Mouse (Mus musculus) cerebellum, postnatal 14 days (tissue): ENCODE measurements around the gene Bzw2.
A peak's percentile ranks its signal among the peaks of the same experiment; 100 is the strongest.

Source experiments
- DNase-seq, 2 experiments: peaks; one replicate each; pipeline ENCODE4 v3.0.0; 2021; ENCODE audit warnings: mixed read lengths in 2 of 2

Gene Bzw2

GRCm38 (mm10) chr12:36134111-36134510 lies 23.8 kb downstream of the Bzw2 start:
- DNase-seq, result no peak

GRCm38 (mm10) chr12:36133547-36133946 lies 24.3 kb downstream of the Bzw2 start:
- no peak for DNase-seq

- DNase-seq, result no peak
Measured at GRCm38 (mm10) chr12:36132668-36133067, 25.2 kb downstream of the Bzw2 start.

GRCm38 (mm10) chr12:36132254-36132653 lies 25.6 kb downstream of the Bzw2 start:
- DNase-seq, result no peak

GRCm38 (mm10) chr12:36129826-36130225 lies 28.1 kb downstream of the Bzw2 start:
- peak; percentile 15 to 57 for DNase-seq

- DNase-seq, result no peak
Measured at GRCm38 (mm10) chr12:36126049-36126448, 31.8 kb downstream of the Bzw2 start.

- no peak for DNase-seq
Measured at GRCm38 (mm10) chr12:36119244-36119643, 38.6 kb downstream of the Bzw2 start.

- no peak for DNase-seq
Measured at GRCm38 (mm10) chr12:36117161-36117560, 40.7 kb downstream of the Bzw2 start.

- DNase-seq, result no peak
Measured at GRCm38 (mm10) chr12:36112081-36112480, 45.8 kb downstream of the Bzw2 start.

- DNase-seq, result no peak
Measured at GRCm38 (mm10) chr12:36111110-36111509, 46.8 kb downstream of the Bzw2 start.

- no peak for DNase-seq
Measured at GRCm38 (mm10) chr12:36110457-36110856, 47.4 kb downstream of the Bzw2 start.

GRCm38 (mm10) chr12:36108442-36108841 lies 49.4 kb downstream of the Bzw2 start:
- DNase-seq, result peak; percentile 14 to 22

- no peak for DNase-seq
Measured at GRCm38 (mm10) chr12:36103592-36103910, 54.3 kb downstream of the Bzw2 start.

GRCm38 (mm10) chr12:36102733-36103591 lies 54.9 kb downstream of the Bzw2 start:
- no peak for DNase-seq

GRCm38 (mm10) chr12:36095371-36095880 lies 62.5 kb downstream of the Bzw2 start:
- DNase-seq, result no peak

GRCm38 (mm10) chr12:36093081-36093670 lies 64.7 kb downstream of the Bzw2 start:
- no peak for DNase-seq

- no peak for DNase-seq
Measured at GRCm38 (mm10) chr12:36091964-36092363, 65.9 kb downstream of the Bzw2 start.

GRCm38 (mm10) chr12:36089221-36089620 lies 68.7 kb downstream of the Bzw2 start:
- peak; percentile 21 to 42 for DNase-seq

GRCm38 (mm10) chr12:36088804-36089203 lies 69.1 kb downstream of the Bzw2 start:
- DNase-seq, result no peak

- no peak for DNase-seq
Measured at GRCm38 (mm10) chr12:36085380-36085779, 72.5 kb downstream of the Bzw2 start.

GRCm38 (mm10) chr12:36078101-36078899 lies 79.6 kb downstream of the Bzw2 start:
- DNase-seq, result no peak

- DNase-seq, result no peak
Measured at GRCm38 (mm10) chr12:36072860-36073259, 85.0 kb downstream of the Bzw2 start.

- no peak for DNase-seq
Measured at GRCm38 (mm10) chr12:36070231-36070630, 87.6 kb downstream of the Bzw2 start.
